Mouse (Mus musculus): ENCODE measurements at regions not wholly inside any gene's neighbourhood (a gene's known extent, or its start where the extent isn't known, plus 50 kb on each side); places are given as distances from the start of the nearest gene placed in this dataset.
A peak's percentile ranks its signal among the peaks of the same experiment; 100 is the strongest.

DNA sequence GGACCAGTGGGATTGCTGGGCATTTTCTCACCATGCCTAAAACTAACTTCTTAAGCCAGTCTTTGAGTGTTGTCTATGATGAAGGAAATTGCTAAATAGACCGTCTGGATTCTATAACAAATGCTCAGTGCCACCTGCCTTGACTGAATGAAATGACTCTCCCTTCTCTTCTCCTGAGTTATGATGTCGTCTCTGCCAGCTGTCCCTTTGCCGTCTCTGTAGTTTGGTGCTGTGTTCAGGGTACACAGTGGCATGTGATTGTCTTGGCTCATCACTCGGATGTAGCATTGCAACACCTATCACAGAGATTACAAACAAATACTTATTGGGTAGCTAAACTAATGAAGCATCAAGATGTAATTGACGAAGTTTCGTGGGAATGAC lies 331.3 kb downstream of the Sorl1 start:
- Histone ChIP-seq H3K27me3 (replicated peaks) (0 out of 2 replicates have a peak, but pooled peaks cover 2% of the 10 kb centered on the region), H3K9ac (no peak overlapping the region), H3K9me3 (replicated peaks) (no peaks in the 10 kb centered on the region), H3K27ac (ENCODE audit: poor library complexity, severe bottlenecking) (no peak overlapping the region), H3K4me1 (replicated peaks) (no peaks in the 10 kb centered on the region), H3K4me3 (no peak overlapping the region), H3K4me2 (no peak overlapping the region), H3K36me3 (no peaks in the 10 kb centered on the region)
- 76% methylated on average over 6 of the region's 6 CpGs for WGBS
- ATAC-seq (ENCODE audit: insufficient number of reproducible peaks, low FRiP score), result no peak

DNA sequence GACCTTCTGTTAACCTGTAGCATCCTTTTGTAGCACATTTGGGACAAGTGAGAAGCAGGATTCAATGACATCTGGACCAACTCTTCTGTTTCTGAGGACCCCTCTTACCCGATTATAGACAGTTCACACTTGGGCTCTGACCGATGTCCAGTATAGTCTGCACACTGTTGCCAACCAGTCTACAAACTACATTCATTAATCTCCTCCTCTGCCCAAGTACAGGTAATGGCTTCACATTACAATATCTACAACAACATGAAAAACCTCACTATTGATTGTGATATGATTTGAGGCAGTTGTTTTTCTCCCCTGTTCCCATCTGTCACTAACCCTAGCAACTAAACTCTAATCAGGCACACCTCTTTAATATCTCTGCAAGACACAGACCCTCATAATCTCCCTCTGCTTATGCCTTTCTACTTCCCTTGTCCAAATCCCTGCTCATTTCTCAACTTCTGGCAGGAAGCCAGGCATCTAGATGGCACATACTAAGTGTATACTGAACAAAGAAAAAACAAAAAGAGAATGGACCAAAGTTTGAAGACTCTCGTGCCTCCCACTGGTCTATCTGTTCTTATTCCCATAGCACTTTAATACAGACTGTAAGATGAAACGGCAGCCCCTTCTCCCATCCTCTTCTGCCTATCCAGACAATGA lies 331.8 kb downstream of the Sorl1 start:
- Histone ChIP-seq H3K4me1 (replicated peaks) (no peaks in the 10 kb centered on the region), H3K9ac (no peak overlapping the region), H3K4me3 (no peak overlapping the region), H3K9me3 (replicated peaks) (no peaks in the 10 kb centered on the region), H3K27ac (ENCODE audit: poor library complexity, severe bottlenecking) (no peak overlapping the region), H3K36me3 (no peaks in the 10 kb centered on the region), H3K4me2 (no peak overlapping the region), H3K27me3 (replicated peaks) (0 out of 2 replicates have a peak, but pooled peaks cover 2% of the 10 kb centered on the region)
- no peak for ATAC-seq (ENCODE audit: insufficient number of reproducible peaks, low FRiP score)
- WGBS, result 73% methylated on average over 4 of the region's 4 CpGs

DNA sequence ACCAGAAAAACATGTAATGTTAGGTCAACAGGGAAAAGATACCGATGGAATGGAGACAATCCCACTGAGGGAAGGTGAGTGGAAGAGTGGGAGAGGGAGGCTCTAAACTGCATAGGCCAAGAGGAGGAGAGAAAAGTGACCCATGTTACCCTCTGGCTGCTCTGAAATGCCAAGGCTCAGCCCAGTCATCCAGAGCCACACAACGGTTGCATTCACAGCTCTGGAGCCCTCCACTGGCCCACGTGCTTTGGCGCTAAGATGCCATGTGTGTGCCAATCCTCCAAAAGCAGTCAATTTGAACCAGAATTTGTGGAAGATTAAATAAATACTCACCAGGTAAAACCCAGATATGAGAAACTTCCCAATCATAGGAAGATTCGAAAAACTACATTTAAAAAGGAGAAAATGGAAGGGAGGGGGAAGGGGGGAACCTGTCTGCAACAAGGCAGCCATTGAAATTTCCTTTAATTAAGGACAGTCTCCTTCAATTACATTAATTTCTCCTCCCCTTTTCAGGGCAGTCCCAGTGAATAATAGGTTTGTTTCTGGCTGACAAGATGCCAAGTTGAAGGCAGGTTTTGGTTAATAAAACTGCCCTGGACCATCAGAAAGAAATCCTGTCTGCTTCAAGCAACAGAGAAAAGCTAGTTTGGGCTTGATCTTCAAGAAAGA lies 332.5 kb downstream of the Sorl1 start:
- H3K4me2 ChIP-seq, result no peak overlapping the region
- H3K27me3 ChIP-seq (replicated peaks), result 0 out of 2 replicates have a peak, but pooled peaks cover 2% of the 10 kb centered on the region
- 85% methylated on average over 5 of the region's 5 CpGs for WGBS
- no peak for ATAC-seq (ENCODE audit: insufficient number of reproducible peaks, low FRiP score)
- no peak overlapping the region for H3K27ac ChIP-seq (ENCODE audit: poor library complexity, severe bottlenecking)
- no peak overlapping the region for H3K9ac ChIP-seq
- H3K4me3 ChIP-seq, result no peak overlapping the region
- no peaks in the 10 kb centered on the region for H3K36me3 ChIP-seq
- no peaks in the 10 kb centered on the region for H3K9me3 ChIP-seq (replicated peaks)
- H3K4me1 ChIP-seq (replicated peaks), result no peaks in the 10 kb centered on the region

DNA sequence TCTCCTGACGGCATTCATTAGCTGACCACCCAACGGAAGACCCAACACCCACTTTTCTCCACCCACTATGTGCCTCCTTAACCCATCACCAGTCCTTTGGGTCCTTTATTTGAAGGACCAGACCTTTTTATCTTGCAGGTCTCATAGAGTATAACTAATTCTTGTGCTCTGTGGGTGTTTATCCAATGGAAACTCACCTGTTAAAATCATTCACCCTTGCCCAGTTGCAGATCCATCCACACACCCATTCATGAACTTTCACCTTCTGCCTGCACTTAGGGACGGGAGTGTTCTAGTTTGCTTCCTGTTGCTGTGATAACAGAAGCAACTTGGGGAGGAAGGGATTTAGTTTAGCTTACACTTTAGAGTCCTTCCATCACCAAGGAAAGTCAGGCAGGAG lies 339.0 kb downstream of the Sorl1 start:
- Histone ChIP-seq H3K4me2 (no peak overlapping the region), H3K27me3 (replicated peaks) (no peaks in the 10 kb centered on the region), H3K27ac (ENCODE audit: poor library complexity, severe bottlenecking) (no peak overlapping the region), H3K4me1 (replicated peaks) (0 out of 2 replicates have a peak, but pooled peaks cover 6% of the 10 kb centered on the region), H3K9me3 (replicated peaks) (0 out of 2 replicates have a peak, but pooled peaks cover 2% of the 10 kb centered on the region), H3K4me3 (no peak overlapping the region), H3K9ac (no peak overlapping the region), H3K36me3 (no peaks in the 10 kb centered on the region)
- ATAC-seq (ENCODE audit: insufficient number of reproducible peaks, low FRiP score), result no peak
- 50% methylated on average over 3 of the region's 3 CpGs for WGBS

DNA sequence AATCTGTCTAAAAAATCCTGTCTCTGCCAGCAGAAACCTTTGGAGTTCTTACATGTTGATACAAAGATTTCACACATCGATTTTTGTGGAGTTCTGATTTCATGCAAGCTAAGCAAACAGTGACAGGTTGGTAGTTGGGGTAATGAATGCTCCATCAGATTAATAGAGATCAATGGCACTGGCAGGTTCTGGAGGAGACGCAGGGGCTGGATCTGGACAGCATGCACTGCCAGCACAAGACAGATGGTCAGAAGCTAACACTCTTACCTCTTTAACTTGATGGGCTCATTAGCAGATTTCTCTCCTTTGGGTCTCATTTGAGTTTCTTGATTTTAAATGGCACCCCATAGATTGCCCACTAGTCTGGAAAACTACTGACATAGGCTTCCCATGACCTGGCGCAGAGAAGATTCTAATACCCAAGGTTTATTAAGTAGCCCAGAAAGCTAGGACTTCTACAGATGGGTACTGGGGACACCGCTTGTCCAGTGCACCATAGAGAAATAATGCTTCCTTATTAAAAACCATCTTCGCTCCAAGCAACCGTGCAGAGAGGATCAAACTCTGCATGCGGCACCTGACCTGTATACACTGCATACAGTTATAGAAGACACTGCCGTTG lies 351.7 kb downstream of the Sorl1 start:
- H3K4me3 ChIP-seq, result no peak overlapping the region
- H3K4me2 ChIP-seq, result no peak overlapping the region
- no peak for ATAC-seq (ENCODE audit: insufficient number of reproducible peaks, low FRiP score)
- no peak overlapping the region for H3K9ac ChIP-seq
- H3K9me3 ChIP-seq (replicated peaks), result 0 out of 2 replicates have a peak, but pooled peaks cover 3% of the 10 kb centered on the region
- no peak overlapping the region for H3K27ac ChIP-seq (ENCODE audit: poor library complexity, severe bottlenecking)
- no peaks in the 10 kb centered on the region for H3K4me1 ChIP-seq (replicated peaks)
- H3K36me3 ChIP-seq, result no peaks in the 10 kb centered on the region
- whole genome bisulfite sequencing, result 89% methylated on average over 8 of the region's 8 CpGs
- H3K27me3 ChIP-seq (replicated peaks), result no peaks in the 10 kb centered on the region

DNA sequence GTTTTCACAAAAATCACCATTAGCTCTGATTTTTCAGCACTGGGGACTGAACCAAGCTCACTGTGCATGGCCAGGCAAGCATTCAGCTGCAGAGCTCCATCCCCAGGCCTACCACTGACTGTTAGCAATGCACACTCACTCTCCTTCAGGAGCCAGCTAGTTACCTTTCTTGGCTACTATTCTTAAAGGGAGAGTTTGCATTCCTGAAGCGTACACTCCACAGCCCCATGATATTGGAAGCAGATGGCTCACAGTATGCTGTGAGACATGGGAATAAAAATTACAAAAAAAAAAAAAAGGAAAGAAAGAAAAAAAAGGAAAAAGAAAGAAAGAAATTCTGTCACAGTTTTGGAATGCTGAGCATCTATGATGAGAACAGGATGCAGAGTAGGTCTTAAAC lies 352.8 kb downstream of the Sorl1 start:
- 84% methylated on average over 1 of the region's 1 CpGs for WGBS
- ATAC-seq (ENCODE audit: insufficient number of reproducible peaks, low FRiP score), result no peak
- H3K27ac ChIP-seq (ENCODE audit: poor library complexity, severe bottlenecking), result no peak overlapping the region
- no peak overlapping the region for H3K4me2 ChIP-seq
- no peaks in the 10 kb centered on the region for H3K27me3 ChIP-seq (replicated peaks)
- no peak overlapping the region for H3K4me3 ChIP-seq
- H3K36me3 ChIP-seq, result no peaks in the 10 kb centered on the region
- H3K4me1 ChIP-seq (replicated peaks), result peaks cover 5% of the 10 kb centered on the region
- H3K9ac ChIP-seq, result no peak overlapping the region
- H3K9me3 ChIP-seq (replicated peaks), result 0 out of 2 replicates have a peak, but pooled peaks cover 3% of the 10 kb centered on the region

DNA sequence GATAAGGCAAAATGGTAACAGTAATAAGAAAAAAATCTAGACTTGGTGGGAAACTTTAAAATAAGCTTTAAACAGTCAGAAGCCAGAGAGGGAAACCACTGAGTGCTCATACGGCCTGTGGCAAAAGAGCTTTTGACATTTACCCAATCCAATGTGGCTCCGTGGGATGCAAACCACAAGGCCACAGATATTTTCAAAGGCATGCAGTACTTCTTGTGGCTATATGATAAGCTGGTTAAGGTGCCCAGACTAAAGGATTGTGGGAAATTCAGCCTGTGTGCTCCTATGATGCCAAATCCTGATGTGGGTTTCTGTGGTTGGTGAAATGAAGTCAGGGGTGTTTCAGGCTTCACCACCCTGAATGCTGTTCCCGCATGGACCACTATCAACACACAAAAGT lies 355.8 kb downstream of the Sorl1 start:
- H3K4me2 ChIP-seq, result no peak overlapping the region
- H3K9me3 ChIP-seq (replicated peaks), result 0 out of 2 replicates have a peak, but pooled peaks cover 3% of the 10 kb centered on the region
- no peaks in the 10 kb centered on the region for H3K27me3 ChIP-seq (replicated peaks)
- WGBS, result 80% methylated on average over 3 of the region's 3 CpGs
- H3K27ac ChIP-seq (ENCODE audit: poor library complexity, severe bottlenecking), result no peak overlapping the region
- ATAC-seq (ENCODE audit: insufficient number of reproducible peaks, low FRiP score), result no peak
- no peak overlapping the region for H3K9ac ChIP-seq
- H3K4me1 ChIP-seq (replicated peaks), result peaks cover 6% of the 10 kb centered on the region
- no peaks in the 10 kb centered on the region for H3K36me3 ChIP-seq
- H3K4me3 ChIP-seq, result no peak overlapping the region

DNA sequence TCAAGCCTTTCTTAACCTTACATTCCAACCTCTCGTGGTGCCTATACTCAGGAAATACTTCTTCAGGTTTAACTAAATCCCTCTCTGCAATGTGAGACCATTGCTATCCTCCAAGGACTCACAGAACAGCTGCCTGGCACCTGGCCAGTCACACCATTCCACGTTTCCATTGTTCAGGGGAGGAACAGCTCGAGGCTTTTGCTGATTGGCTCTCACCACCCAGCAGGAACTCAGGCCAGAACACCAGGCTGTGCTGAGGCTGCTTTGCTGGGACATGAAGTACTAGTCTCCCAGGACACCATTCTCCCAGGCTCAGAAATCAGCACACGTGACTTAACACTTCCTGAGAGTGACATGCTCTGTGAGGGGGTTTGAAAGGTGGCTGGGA lies 357.6 kb downstream of the Sorl1 start:
- peak overlapping the region; percentile 60; the same call in 1 of the 2 replicates for H3K27ac ChIP-seq (ENCODE audit: poor library complexity, severe bottlenecking)
- H3K4me1 ChIP-seq (replicated peaks), result peaks cover 6% of the 10 kb centered on the region
- H3K9ac ChIP-seq, result no peak overlapping the region
- WGBS, result 8% methylated on average over 4 of the region's 4 CpGs
- H3K27me3 ChIP-seq (replicated peaks), result no peaks in the 10 kb centered on the region
- H3K9me3 ChIP-seq (replicated peaks), result 0 out of 2 replicates have a peak, but pooled peaks cover 3% of the 10 kb centered on the region
- no peaks in the 10 kb centered on the region for H3K36me3 ChIP-seq
- no peak overlapping the region for H3K4me2 ChIP-seq
- no peak overlapping the region for H3K4me3 ChIP-seq
- peak; percentile 61; the same call in 1 of the 2 replicates for ATAC-seq (ENCODE audit: insufficient number of reproducible peaks, low FRiP score)

DNA sequence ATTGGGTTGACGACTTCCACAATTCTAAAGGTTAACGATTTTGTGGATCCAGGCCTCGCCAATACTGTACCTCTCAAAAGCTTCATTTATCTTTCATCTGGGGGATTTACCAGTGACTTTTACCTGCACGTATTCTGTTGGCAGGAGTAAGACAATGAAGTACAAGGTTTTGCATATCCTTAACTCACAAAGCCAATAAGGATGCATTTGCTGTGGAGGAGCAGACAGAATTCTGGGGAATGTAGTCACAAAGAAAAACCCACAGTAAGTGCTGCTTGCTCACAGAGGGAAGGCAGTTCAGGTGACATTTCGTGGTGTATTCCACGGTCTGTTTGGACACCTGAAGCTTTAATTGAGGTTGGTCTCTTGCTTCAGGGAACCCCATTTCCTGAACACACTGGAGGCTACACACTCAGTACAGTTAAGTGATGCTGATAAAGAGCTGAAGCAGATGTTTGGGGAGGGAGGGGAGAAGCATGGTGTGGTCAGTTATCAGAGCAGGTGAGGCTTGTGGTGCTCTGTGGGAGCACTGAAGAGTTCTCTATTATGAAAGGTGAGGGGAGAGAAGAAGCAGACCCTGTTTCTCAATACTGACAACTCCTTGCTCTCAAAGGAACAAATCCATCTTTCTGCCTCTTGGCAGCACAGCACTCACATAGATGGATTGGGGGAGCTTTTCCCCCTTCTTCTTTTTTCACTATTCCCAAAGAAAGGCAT lies 358.1 kb downstream of the Sorl1 start:
- H3K9ac ChIP-seq, result no peak overlapping the region
- no peaks in the 10 kb centered on the region for H3K27me3 ChIP-seq (replicated peaks)
- H3K9me3 ChIP-seq (replicated peaks), result 0 out of 2 replicates have a peak, but pooled peaks cover 3% of the 10 kb centered on the region
- H3K4me1 ChIP-seq (replicated peaks), result peaks cover 6% of the 10 kb centered on the region
- no peak overlapping the region for H3K4me2 ChIP-seq
- peak overlapping the region; percentile 60; the same call in 1 of the 2 replicates for H3K27ac ChIP-seq (ENCODE audit: poor library complexity, severe bottlenecking)
- 86% methylated on average over 6 of the region's 6 CpGs for WGBS
- ATAC-seq (ENCODE audit: insufficient number of reproducible peaks, low FRiP score), result no peak
- no peak overlapping the region for H3K4me3 ChIP-seq
- no peaks in the 10 kb centered on the region for H3K36me3 ChIP-seq

DNA sequence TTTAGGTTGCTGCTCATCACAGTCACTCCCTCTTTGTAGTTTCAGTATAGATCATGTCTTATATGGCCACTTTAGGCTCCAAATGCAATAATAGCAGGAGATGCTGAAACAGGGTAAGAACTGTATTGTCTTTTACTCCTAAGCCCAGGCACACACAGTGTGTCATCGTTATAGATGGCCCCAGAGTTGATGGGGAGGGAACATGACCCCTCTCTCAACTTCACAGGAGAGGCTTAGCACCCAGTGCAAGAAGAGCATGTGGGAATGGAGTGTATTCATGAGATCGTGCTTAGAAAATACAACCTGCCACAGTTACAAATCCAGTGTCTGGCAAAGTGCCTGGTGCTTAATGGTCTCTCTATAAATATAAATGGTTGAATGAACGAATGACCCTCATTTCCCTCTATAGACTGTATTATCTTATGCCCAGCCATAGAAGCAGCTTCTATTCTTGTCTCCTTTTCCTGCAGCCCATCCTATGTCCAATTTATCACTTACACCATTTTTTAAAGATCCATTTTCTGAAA lies 363.0 kb downstream of the Sorl1 start:
- H3K4me1 ChIP-seq (replicated peaks), result no peaks in the 10 kb centered on the region
- no peak overlapping the region for H3K27ac ChIP-seq (ENCODE audit: poor library complexity, severe bottlenecking)
- H3K9ac ChIP-seq, result no peak overlapping the region
- H3K9me3 ChIP-seq (replicated peaks), result no peaks in the 10 kb centered on the region
- no peak overlapping the region for H3K4me3 ChIP-seq
- no peak for ATAC-seq (ENCODE audit: insufficient number of reproducible peaks, low FRiP score)
- no peaks in the 10 kb centered on the region for H3K27me3 ChIP-seq (replicated peaks)
- no peaks in the 10 kb centered on the region for H3K36me3 ChIP-seq
- no peak overlapping the region for H3K4me2 ChIP-seq
- WGBS, result 57% methylated on average over 3 of the region's 3 CpGs
